Mouse (Mus musculus) myocyte (in vitro differentiated cells): Measurements from ENCODE around the gene Cep57l1. TPM values are rescaled to one million over a fixed set of nuclear protein-coding genes. Genes with fewer than 3 reads are reported as not detected.

Source experiments
- H3K27me3 ChIP-seq: one replicate; pipeline ENCODE4 v1.6.1; 2011; ENCODE audit not compliant: control insufficient read depth, insufficient read depth, insufficient read length
- H3K36me3 ChIP-seq: one replicate; pipeline ENCODE4 v1.6.1; 2011; ENCODE audit not compliant: control insufficient read depth, insufficient read depth
- H3K4me2 ChIP-seq: one replicate; pipeline ENCODE4 v1.6.1; 2011; ENCODE audit warnings: low read depth, control low read depth
- H3K4me3 ChIP-seq: one replicate; pipeline ENCODE4 v1.5.1; 2011; ENCODE audit warnings: mild to moderate bottlenecking, control low read depth, moderate library complexity
- H3K79me2 ChIP-seq: one replicate; pipeline ENCODE4 v1.6.1; 2011; ENCODE audit not compliant: control insufficient read depth, insufficient read depth
- H3ac ChIP-seq: one replicate; pipeline ENCODE4 v1.6.1; 2011; ENCODE audit not compliant: control insufficient read depth, insufficient read length
- CEBPB ChIP-seq: IDR thresholded peaks from 2 replicates; pipeline ENCODE4 v1.6.1; 2011; ENCODE audit warnings: mild to moderate bottlenecking, moderate library complexity; ENCODE audit not compliant: poor library complexity, insufficient read depth, severe bottlenecking
- E2F4 ChIP-seq: IDR thresholded peaks from one replicate; pipeline ENCODE4 v1.6.1; 2011; ENCODE audit warnings: mild to moderate bottlenecking, control low read depth, moderate library complexity; ENCODE audit not compliant: insufficient read depth
- MAX ChIP-seq: IDR thresholded peaks from one replicate; pipeline ENCODE4 v1.6.1; 2011; ENCODE audit warnings: low read depth, mild to moderate bottlenecking, control low read depth
- MYOD1 ChIP-seq, 3 experiments: IDR thresholded peaks; one replicate each; pipeline ENCODE4 v1.6.1; 2011; ENCODE audit warnings: control low read depth in 2 of 3, low read depth in 2 of 3, mild to moderate bottlenecking in 2 of 3, moderate library complexity in 1 of 3; ENCODE audit not compliant: insufficient read length in 2 of 3, control insufficient read depth in 1 of 3
- MYOG ChIP-seq, 3 experiments: IDR thresholded peaks; one replicate each; pipeline ENCODE4 v1.6.1; 2011; ENCODE audit warnings: control low read depth in 2 of 3, low read depth in 2 of 3, mild to moderate bottlenecking in 2 of 3; ENCODE audit not compliant: insufficient read length in 2 of 3, control insufficient read depth in 1 of 3, insufficient read depth in 1 of 3
- POLR2A ChIP-seq: IDR thresholded peaks from one replicate; pipeline ENCODE4 v1.6.1; 2011; ENCODE audit warnings: low read depth, mild to moderate bottlenecking, control low read depth, moderate library complexity; ENCODE audit not compliant: insufficient read length
- POLR2AphosphoS2 ChIP-seq: IDR thresholded peaks from one replicate; pipeline ENCODE4 v1.6.1; 2011; ENCODE audit warnings: low read depth, control low read depth; ENCODE audit not compliant: insufficient read length
- REST ChIP-seq: IDR thresholded peaks from one replicate; pipeline ENCODE4 v1.6.1; 2011; ENCODE audit warnings: mild to moderate bottlenecking, control low read depth, moderate library complexity; ENCODE audit not compliant: insufficient read depth, insufficient read length
- SRF ChIP-seq: IDR thresholded peaks from one replicate; pipeline ENCODE4 v1.6.1; 2011; ENCODE audit warnings: low read depth; ENCODE audit not compliant: control insufficient read depth, insufficient read length
- TCF12 ChIP-seq: IDR thresholded peaks from one replicate; pipeline ENCODE4 v1.6.1; 2011; ENCODE audit warnings: mild to moderate bottlenecking, control low read depth; ENCODE audit not compliant: poor library complexity, insufficient read depth, severe bottlenecking
- TCF3 ChIP-seq: IDR thresholded peaks from one replicate; pipeline ENCODE4 v1.6.1; 2011; ENCODE audit warnings: low read depth, control low read depth; ENCODE audit not compliant: insufficient read length
- USF1 ChIP-seq: IDR thresholded peaks from one replicate; pipeline ENCODE4 v1.6.1; 2011; ENCODE audit warnings: low read depth, mild to moderate bottlenecking, control low read depth, moderate library complexity
- polyA plus RNA-seq: library from polyadenylated mRNA; unstranded; fragments of >200 nt; fragmentation: generic; extraction: Trizol; gene quantifications from one replicate; pipeline ENCODE4 v1.2.1, GENCODE M21; 2012; ENCODE audit warnings: missing spikeins

The Cep57l1 gene
- polyA plus RNA-seq, 1 experiment: 3.3 TPM

DNA sequence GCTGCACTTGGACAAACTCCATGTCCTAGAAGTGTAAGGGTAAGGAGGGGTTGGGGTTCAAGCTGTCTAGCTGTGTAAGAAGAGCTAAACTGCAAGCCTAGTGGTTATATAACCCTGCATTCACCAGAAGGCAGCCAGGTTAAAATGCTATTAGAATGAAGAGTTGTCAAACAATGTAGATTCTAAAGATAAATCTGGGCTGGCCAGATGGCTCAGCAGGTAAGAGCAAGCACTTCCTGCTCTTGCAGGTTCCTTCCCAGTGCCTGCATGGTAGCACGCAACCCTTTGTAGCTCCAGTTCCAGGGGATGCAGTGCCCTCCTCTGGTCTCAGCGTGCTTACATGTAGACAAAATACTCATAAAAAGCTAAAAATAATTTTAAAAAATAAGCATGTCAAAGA, 24.5 kb upstream of the Cep57l1 start:
- H3K36me3 ChIP-seq: no peaks in the 10 kb centered on the region
- H3K79me2 ChIP-seq: peaks cover 6% of the 10 kb centered on the region
- no peak overlapping the region for H3ac ChIP-seq
- H3K4me3 ChIP-seq: no peak overlapping the region
- no peak for TF ChIP-seq POLR2A
- TF ChIP-seq TCF3: no peak
- TF ChIP-seq MYOD1 (IDR thresholded peaks at IDR 0.05; ENCODE audit: control insufficient read depth in 1 of 3, insufficient read length in 2 of 3, low read depth in 2 of 3): no peak
- no peaks in the 10 kb centered on the region for H3K27me3 ChIP-seq
- no peak overlapping the region for H3K4me2 ChIP-seq

DNA sequence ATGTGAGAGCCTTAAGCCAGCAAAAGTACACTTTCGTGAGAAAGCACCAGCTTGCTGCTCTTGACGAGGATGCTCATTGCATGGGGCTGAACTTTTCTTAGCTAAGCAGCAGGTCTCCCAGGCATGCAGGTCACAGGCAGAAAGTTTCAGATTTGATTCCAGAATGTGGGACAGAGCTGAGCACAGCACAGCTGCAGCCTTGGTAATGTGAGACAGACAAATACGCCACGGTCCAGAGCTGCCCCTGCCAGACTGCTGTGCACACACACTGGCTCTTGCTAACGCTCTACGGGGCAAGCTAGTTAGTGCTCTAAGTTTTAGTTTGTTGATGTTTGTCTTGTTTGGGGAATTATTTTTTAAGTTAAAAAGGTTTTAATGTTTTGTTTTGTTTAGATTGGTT, 22.5 kb upstream of the Cep57l1 start:
- no peak overlapping the region for H3K4me3 ChIP-seq
- no peaks in the 10 kb centered on the region for H3K36me3 ChIP-seq
- H3K79me2 ChIP-seq: peaks cover 6% of the 10 kb centered on the region
- no peak overlapping the region for H3ac ChIP-seq
- H3K27me3 ChIP-seq: no peaks in the 10 kb centered on the region
- no peak overlapping the region for H3K4me2 ChIP-seq
- no peak for TF ChIP-seq USF1
- TF ChIP-seq POLR2AphosphoS2: no peak
- TF ChIP-seq POLR2A: no peak
- peak; percentile 3 to 85 (median 78) for TF ChIP-seq MYOD1 (IDR thresholded peaks at IDR 0.05; ENCODE audit: control insufficient read depth in 1 of 3, insufficient read length in 2 of 3, low read depth in 2 of 3)
- peak; percentile 20 for TF ChIP-seq TCF12
- TF ChIP-seq MYOG (IDR thresholded peaks at IDR 0.05; ENCODE audit: control insufficient read depth in 1 of 3, insufficient read depth in 1 of 3, insufficient read length in 2 of 3, low read depth in 2 of 3): peak; percentile 55 to 85 (median 69)
- no peak for TF ChIP-seq REST
- no peak for TF ChIP-seq TCF3
- TF ChIP-seq MAX: no peak
- TF ChIP-seq SRF: no peak
- no peak for TF ChIP-seq CEBPB
- no peak for TF ChIP-seq E2F4

DNA sequence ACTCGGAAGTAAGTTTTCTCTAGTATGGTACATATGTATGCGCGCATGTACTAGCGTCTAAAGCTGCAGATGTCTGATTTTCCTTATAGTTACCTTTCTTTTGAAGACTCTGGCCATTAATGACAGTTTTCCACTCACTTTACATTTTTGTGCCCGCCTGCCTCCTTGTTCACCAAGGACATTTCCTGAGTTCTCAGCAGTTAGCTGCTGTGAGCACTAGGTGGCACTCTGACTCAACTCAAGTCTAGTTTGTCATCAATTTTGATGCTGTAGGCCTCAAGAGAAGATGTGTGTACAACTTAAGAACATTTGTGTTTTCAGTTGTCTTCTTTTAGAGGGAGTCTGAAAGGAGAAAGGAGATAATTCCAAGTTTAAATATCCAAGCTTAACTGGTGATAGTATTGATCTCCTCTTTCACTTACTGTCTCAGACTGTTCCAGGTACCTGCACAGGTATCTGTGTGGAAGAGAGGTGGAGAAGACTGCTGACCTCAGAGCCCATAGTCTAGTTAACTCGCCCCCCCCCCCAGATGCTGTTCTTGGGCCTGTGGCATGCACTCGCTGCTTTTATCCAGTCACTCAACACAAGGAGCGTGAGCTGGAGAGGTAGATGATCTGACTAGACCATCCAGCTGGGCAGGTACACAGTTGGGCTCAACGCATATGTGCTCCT, 21.3 kb upstream of the Cep57l1 start:
- Histone ChIP-seq H3K27me3 (no peaks in the 10 kb centered on the region), H3K36me3 (no peaks in the 10 kb centered on the region), H3K4me2 (peak overlapping the region; percentile 41), H3K79me2 (peaks cover 6% of the 10 kb centered on the region), H3ac (no peak overlapping the region), H3K4me3 (no peak overlapping the region)
- TF ChIP-seq MYOD1 (IDR thresholded peaks at IDR 0.05; ENCODE audit: control insufficient read depth in 1 of 3, insufficient read length in 2 of 3, low read depth in 2 of 3): no peak
- TF ChIP-seq POLR2AphosphoS2: no peak
- TF ChIP-seq CEBPB: no peak
- no peak for TF ChIP-seq TCF3
- no peak for TF ChIP-seq MAX
- no peak for TF ChIP-seq MYOG (IDR thresholded peaks at IDR 0.05; ENCODE audit: control insufficient read depth in 1 of 3, insufficient read depth in 1 of 3, insufficient read length in 2 of 3, low read depth in 2 of 3)
- no peak for TF ChIP-seq REST
- TF ChIP-seq E2F4: no peak
- TF ChIP-seq POLR2A: no peak
- TF ChIP-seq TCF12: no peak

DNA sequence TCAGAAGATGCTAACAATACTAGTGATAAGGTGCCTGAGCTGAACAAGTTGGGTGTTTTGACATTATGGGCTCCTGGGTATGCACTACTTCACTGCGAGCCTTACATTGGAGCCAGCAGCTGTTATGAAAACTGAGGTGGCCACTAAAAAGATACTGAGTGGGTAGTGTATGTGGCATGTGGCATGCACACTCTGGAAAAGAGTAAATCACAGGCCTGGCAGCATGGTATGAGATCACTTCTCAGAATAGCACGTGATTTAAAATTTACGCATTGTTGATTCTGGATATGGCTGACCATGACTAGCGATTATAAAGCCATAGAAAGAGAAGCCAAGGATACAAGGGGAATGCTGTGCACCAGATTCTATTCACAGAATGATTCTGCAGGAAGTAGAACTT, 20.8 kb upstream of the Cep57l1 start:
- H3K4me3 ChIP-seq: no peak overlapping the region
- TF ChIP-seq MYOG (IDR thresholded peaks at IDR 0.05; ENCODE audit: control insufficient read depth in 1 of 3, insufficient read depth in 1 of 3, insufficient read length in 2 of 3, low read depth in 2 of 3) (no peak), USF1 (no peak), SRF (no peak), TCF12 (no peak), MYOD1 (IDR thresholded peaks at IDR 0.05; ENCODE audit: control insufficient read depth in 1 of 3, insufficient read length in 2 of 3, low read depth in 2 of 3) (no peak), E2F4 (no peak), MAX (no peak), POLR2A (no peak), POLR2AphosphoS2 (no peak), REST (no peak), CEBPB (no peak), TCF3 (no peak)

DNA sequence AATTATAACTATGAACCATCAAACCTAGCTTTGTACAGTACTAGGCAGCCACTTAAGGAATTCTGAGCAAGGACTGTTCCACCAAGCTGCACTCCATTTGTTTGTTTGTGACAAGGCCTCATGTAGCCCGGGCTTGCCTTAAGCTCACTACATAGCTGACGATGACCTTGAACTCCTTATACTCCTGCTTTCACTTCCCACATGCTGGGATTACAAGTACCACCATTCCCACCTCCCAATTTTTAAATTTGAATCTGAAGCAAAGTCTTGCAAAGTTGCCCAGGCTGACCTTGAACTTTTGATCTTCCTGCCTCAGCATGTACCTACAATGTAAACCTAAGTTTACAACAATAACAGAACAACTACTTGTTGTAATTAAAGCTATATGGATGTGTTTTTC, 20.3 kb upstream of the Cep57l1 start:
- no peaks in the 10 kb centered on the region for H3K27me3 ChIP-seq
- H3ac ChIP-seq: no peak overlapping the region
- H3K4me2 ChIP-seq: no peak overlapping the region
- no peak for TF ChIP-seq E2F4
- TF ChIP-seq POLR2AphosphoS2: no peak
- TF ChIP-seq MAX: no peak
- no peak for TF ChIP-seq POLR2A
- TF ChIP-seq MYOD1 (IDR thresholded peaks at IDR 0.05; ENCODE audit: control insufficient read depth in 1 of 3, insufficient read length in 2 of 3, low read depth in 2 of 3): no peak
- TF ChIP-seq MYOG (IDR thresholded peaks at IDR 0.05; ENCODE audit: control insufficient read depth in 1 of 3, insufficient read depth in 1 of 3, insufficient read length in 2 of 3, low read depth in 2 of 3): no peak
- TF ChIP-seq CEBPB: no peak
- TF ChIP-seq SRF: no peak
- TF ChIP-seq TCF3: no peak
- TF ChIP-seq USF1: no peak
- no peak for TF ChIP-seq TCF12
- TF ChIP-seq REST: no peak
- H3K4me3 ChIP-seq: no peak overlapping the region
- no peaks in the 10 kb centered on the region for H3K36me3 ChIP-seq
- H3K79me2 ChIP-seq: peaks cover 6% of the 10 kb centered on the region

More for the DNA sequence above, 20.8 kb upstream of the Cep57l1 start:
- H3K36me3 ChIP-seq: no peaks in the 10 kb centered on the region
- peaks cover 6% of the 10 kb centered on the region for H3K79me2 ChIP-seq
- H3ac ChIP-seq: no peak overlapping the region
- H3K4me2 ChIP-seq: peak overlapping the region; percentile 41
- H3K27me3 ChIP-seq: no peaks in the 10 kb centered on the region
